Mouse (Mus musculus): ENCODE results near the gene Gm49373.

DNA sequence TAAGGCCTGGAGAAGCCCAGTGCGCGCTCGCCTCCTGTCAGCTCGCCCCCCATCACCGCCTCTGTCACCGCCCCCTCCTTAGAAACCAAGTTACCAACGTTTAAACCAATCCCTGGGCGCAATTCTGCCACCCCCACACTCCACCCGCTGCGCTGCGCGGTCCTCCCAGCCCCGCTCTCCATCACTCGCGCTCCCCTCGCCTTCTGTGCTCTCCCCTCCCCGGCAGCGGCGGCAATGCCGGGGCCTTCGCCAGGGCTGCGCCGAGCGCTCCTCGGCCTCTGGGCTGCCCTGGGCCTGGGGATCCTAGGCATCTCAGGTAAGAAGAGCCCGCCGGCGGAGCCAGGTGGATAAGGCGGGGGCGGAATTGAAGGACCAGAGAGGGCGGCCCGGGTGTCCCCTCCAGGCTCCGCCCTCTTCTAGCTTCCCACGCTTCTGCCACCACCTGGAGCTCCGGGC lies 41.0 kb downstream of the Gm49373 start, which contains the start of gene Icam5:
- TF ChIP-seq EP300 (IDR thresholded peaks at IDR 0.05; ENCODE audit: insufficient read depth, low read depth, low read length) (no peak), CTCF (IDR thresholded peaks at IDR 0.05) (no peak), POLR2A (IDR thresholded peaks at IDR 0.05; ENCODE audit: insufficient read depth, low read depth, low read length) (no peak)

Data from heart, adult 2 months (tissue).